Mouse (Mus musculus) activated CD4-positive, CD25-positive, alpha-beta regulatory T cell, adult 4 months (primary cell): ENCODE results near the gene Afp. TPM values are rescaled to one million over a fixed set of nuclear protein-coding genes. Genes with fewer than 3 reads are reported as not detected.

ENCODE experiments used
- ATAC-seq: one replicate; pipeline ENCODE4 v1.8.0; 2017
- polyA plus RNA-seq, 2 experiments: library from polyadenylated mRNA; unstranded; fragments of 100-300 nt; shearing (Covaris generic); gene quantifications; one replicate each; pipeline ENCODE4 v1.2.1; 2017

Gene Afp
- polyA plus RNA-seq, 2 experiments from 2014 or later = 2.8 to 3.2 TPM

DNA sequence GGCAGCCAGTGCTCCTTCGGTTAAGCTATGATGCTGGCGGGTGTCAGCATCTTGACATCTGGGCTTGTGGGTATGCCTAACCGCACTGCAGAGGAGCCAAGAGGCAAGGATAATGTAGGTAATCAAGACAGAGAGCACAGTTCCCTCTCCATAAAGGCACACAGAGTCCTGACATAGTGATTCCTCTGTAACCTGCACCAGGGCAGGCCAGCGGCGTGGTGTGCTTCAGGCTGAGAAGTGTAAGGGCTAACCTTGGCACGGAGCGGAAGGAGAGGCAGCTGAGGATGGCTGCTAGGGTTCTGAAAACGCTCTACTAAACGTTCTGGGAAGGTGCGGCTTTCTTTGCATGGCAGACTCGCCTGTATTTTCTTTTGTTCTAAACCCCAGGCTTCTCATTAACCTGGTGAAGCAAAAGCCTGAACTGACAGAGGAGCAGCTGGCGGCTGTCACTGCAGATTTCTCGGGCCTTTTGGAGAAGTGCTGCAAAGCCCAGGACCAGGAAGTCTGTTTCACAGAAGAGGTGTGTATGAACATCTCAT is 16.9 kb downstream of the Afp start:
- ATAC-seq = no peak

DNA sequence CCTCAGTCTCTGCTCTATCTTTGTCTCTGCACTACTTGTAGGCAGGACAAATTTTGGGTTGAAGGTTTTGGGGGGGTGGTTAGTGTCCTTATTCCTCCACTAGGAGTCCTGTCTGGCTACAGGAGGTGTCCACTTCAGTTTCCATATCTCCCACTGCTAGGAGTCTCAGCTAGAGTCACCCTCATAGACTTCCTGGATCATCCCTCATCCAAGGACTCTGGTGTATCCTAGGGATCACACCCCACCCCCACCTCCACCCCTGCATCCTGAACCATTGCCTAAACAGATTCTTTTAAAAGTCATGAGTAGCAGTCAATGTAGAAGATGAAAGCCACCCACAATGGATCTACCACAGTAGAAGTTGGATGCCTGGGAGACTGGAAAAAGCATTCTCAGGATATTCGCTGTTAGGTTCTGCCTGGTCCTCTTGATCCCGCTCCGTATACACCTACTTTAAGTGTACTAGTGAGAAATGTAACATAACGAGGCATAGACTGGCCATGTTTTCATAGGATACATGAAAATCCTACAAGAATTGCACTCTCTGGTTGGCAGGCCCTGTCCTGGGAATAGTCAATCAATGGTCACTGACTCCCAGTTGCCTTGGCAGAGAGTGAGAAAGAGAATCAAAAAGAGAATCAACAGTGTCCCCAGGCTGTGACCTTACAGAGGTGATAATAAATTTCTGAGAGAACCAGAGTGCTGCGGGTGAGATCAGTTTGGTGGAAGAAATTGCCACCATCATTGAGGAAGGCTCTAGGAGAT is 19.5 kb downstream of the Afp start:
- no peak for ATAC-seq

DNA sequence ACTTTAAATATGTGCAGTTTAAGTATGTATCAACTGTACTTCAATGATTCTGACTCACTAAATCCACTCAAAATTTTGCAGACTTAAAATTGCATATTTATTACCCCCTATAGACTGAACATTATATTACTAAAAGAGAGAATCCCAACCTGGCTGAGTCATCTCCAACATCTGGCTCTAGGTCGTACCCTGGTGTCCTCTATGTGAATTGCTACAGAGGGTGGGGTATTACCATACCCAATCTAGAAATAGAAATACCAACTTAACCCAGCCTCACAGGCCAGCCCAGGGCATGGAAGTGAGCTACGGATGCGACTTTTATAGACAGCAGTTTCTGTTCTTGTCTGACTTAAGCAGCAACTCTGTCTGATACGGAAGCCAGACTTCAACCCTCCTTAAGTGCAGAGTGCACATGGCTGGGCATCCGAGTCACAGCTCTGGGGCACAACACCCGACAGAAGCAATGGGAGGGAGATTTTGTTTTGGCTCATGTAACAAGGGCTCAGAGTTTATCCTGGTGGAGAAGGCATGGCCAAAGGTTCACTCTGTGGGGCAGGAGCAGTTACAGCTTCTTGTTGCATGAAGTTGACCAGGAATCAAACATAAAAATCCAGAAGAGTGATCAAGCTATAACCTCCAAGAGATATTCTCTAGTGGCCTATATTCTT is 21.9 kb downstream of the Afp start:
- ATAC-seq = no peak

DNA sequence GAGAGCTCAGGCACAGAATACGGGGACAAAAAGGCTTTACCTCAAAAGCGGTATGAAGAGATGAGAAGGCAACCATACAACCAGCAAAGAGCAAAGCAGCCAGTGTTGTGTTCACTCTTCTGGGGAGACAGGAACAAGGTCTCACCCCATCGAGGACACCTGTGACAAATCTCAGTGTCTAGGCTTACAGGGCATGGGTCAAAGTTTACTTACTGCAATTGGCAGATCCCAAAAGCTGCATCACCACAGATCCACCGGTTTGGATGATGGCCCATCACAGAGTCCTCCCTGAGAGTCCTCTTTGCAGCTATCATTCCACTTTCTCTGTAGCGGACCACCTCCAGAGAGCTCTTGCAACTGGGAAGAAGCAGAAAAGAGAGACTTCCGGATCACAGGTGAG is 25.0 kb downstream of the Afp start:
- ATAC-seq = no peak

DNA sequence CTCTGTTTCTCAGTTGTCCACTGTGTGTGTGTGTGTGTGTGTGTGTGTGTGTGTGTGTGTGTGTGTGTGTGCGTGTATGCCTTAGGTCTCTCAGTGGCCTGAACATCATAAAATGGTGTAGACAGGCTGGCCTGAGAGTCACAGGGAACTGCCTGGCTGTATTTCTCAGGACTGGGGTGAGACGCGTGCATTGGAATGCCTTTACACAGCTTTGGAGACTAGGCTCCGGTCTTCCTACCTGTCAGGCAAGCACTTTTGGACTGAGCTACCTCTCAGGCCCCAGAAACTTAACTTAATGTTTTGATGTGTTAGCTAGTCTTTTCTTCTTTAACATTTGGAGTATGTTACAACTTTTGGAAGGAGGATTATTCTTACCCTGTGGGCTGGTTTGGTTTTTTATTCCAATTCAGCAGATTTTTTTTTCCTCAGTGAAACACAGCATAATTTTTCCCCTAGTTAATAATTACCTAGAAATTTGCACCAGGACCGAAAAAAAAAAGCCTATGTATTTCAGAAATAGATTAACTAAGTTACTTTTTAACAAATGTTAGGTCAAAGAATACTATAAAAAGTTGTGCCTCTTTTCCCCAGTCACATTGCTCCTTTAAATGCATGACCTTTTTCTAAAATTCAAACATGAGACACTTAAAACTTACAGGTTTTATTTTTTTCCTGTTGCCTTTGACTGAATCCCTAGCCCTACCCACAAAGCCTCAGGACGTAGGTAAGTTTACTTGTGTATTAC is 28.0 kb downstream of the Afp start, which contains the start of gene Afm:
Gene Afm (plus strand): TSS at position 577 of the 745 bp plus-strand sequence.
- ATAC-seq = no peak

DNA sequence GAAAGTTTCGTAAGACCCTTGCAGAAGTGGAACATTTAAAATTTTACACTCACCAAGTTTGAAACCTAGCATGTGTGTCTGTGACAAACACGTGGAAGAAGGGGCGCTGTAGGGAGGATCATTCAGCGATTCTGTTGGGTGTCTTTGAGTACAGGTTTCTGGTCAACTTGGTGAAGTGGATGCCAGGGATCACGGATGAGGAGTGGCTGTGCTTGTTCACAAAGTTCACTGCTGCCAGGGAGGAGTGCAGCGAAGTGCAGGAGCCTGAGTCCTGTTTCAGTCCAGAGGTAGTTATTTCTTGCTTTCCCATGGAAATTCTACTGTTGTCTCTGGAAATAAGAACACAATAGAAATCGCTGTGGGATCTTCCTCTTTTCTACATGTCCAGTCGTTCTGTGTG is 60.7 kb downstream of the Afp start:
- no peak for ATAC-seq

DNA sequence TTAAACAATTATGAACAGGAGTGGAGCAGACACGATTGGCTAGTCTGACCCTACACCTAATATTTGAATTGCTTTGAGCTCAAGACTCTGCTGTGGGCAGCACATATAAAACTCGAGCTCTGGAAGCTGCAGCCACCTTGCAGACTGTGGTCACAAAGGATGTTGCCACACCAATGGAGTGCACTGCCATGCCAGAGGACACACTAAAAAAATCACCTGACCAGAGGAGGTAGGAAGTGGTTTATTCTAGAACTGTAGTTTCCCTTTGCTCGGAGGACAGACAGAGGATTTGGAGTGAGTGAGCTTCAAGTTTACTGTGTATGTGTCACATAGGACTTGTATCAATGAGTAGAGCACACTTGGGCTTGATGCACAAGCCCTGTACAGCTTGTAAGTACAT is 65.5 kb downstream of the Afp start:
- ATAC-seq = no peak

Other genes starting within 250 kb of the Afp start
- gene Ankrd17, start 124.2 kb upstream of the Afp start, polyA plus RNA-seq = 10 to 100 TPM; 41.9 to 48.9 TPM
- gene Gm9958, start 123.5 kb upstream of the Afp start, polyA plus RNA-seq = 1 to 10 TPM in 1 of 2 experiments, under 1 TPM in 1; 0.61 to 7.6 TPM
- not detected for gene Alb, start 29.8 kb upstream of the Afp start, polyA plus RNA-seq
- under 1 TPM in 1 of 2 experiments, not detected in 1; 0.21 TPM for gene Afm, start 28.2 kb downstream of the Afp start, polyA plus RNA-seq
- gene 5830473C10Rik, start 70.4 kb downstream of the Afp start, polyA plus RNA-seq = not detected
- 1 to 10 TPM in 1 of 2 experiments, under 1 TPM in 1; 0.91 to 1.1 TPM for gene Rassf6, start 149.9 kb downstream of the Afp start, polyA plus RNA-seq